Mouse (Mus musculus) erythroblast, embryonic 14.5 days (primary cell): ENCODE results near the gene Hspb9.

Source experiments
- GATA1 ChIP-seq: IDR thresholded peaks from 2 replicates; pipeline ENCODE4 v1.6.1; 2012; ENCODE audit warnings: low read length, inconsistent platforms, mixed read lengths
- TAL1 ChIP-seq: IDR thresholded peaks from 3 replicates; pipeline ENCODE4 v1.6.1; 2012; ENCODE audit warnings: low read length, inconsistent platforms, mixed read lengths

- TF ChIP-seq TAL1 (no peak), GATA1 (no peak)
These were observed 1.7 kb upstream of the Hspb9 start, which contains the start of gene Kat2a for GRCm38 (mm10) chr11:100711783-100712615.
